Mouse (Mus musculus): ENCODE data around the gene Zfp790.

DNA sequence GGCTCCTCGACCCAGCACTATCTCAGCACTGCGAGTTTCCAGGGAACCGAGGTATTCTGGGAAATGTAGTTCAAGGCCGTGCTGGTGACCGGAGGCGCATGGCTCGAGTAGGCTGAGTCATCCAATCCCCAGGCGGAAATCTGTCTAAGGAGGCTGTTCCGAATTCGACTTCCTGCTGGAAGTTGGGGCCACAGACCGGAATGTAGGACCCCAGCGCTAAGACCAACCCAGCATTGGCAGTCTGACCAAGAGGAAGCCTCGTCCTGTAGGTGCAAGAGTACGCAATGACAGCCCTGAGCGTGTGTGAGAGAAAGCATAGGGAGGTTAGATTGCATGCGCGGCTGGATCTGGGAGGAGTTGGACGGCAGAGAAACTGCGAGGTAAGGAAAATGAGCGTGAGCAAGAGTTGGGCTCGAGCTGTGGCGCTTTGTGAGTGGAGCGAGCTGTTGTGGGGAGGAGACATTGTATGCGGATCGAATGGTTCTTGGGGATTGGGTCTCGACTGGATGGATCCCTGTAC lies at the start of gene Zfp790:
- TF ChIP-seq POLR2A (IDR thresholded peaks at IDR 0.05; ENCODE audit: low read depth, low read length) = peak; percentile 90
- TF ChIP-seq CTCF (IDR thresholded peaks at IDR 0.05; ENCODE audit: borderline replicate concordance, insufficient read depth, low read length) = no peak

Measured in embryonic fibroblast, embryonic 13.5 days (primary cell).